Mouse (Mus musculus) leukemia stem cell, adult 10-12 weeks (primary cell): ENCODE data around the gene Sprr2d. TPM values are rescaled to one million over a fixed set of nuclear protein-coding genes. Genes with fewer than 3 reads are reported as not detected.

Source experiments
- polyA plus RNA-seq: library from polyadenylated mRNA; stranded (reverse); fragments of >175 nt; gene quantifications from 2 replicates; pipeline ENCODE4 v1.2.3, GENCODE M21; 2012; ENCODE audit warnings: low replicate concordance

Gene Sprr2d
- polyA plus RNA-seq: not detected in 2 replicates

DNA sequence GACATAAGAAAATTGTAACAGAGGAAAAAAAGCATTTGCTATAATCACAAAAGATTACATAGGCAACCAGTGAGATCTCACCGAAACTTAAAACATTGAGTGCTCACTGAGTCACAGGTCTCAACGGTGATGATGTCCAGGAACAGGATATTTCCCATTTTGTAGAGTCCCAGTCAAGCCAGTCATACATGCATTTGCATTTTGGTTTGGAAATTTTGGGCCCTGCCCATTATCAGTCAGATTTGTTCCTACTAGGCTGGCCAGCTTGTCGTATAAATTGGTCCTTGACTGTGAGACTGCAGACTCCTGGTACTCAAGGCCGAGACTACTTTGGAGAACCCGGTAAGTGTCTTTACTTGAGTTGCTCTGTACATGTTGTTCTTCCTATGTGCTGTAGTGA is at the start of gene Sprr2d:
TSS of gene Sprr2d (plus strand) at position 301 of the 400 bp plus-strand sequence.

DNA sequence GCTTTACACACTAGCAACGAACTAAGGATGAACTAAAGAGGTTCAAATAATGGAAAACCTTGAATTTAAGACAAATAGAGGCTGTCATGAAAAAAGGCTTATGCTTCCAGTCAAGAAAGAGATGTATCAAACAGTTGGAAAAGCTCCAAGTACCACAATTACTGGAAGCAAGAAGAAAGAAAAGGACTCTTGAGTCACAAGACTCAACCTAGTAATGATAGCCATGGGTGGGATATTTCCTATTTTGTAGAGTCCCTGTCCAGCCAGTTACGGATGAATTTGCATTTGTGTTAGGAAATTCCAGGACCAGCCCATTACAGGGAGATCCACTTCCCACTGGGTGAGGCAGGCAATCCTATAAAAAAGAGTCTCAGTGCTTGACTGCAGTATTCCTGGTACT is 22.6 kb upstream of the Sprr2d start, which contains the start of gene Sprr2b:
TSS of gene Sprr2b (plus strand) at position 301 of the 400 bp plus-strand sequence.

DNA sequence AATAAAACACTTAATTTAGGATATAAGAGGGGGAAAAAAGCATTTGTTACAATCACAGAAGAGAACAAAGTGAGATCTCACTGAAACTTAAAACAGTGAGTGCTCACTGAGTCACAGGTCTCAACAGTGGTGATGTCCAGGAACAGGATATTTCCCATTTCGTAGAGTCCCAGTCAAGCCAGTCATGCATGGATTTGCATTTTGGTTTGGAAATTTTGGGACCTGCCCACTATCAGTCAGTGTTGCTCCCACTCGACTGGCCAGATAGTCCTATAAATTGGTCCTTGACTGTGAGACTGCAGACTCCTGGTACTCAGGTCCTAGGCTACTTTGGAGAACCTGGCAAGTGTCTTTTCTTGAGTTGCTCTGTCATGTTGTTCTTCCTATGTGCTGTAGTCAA is 12.9 kb downstream of the Sprr2d start, which contains the start of gene Sprr2e:
TSS of gene Sprr2e (plus strand) at position 301 of the 400 bp plus-strand sequence.

GRCm38 (mm10) chr3:92364887-92365286 is 25.9 kb downstream of the Sprr2d start, which contains the start of gene Sprr2f:
TSS of gene Sprr2f (plus strand) at chr3:92365187.

GRCm38 (mm10) chr3:92385385-92385784 is 46.4 kb downstream of the Sprr2d start, which contains the start of gene Sprr2h:
TSS of gene Sprr2h (plus strand) at chr3:92385685.

Other genes starting within 250 kb of the Sprr2d start
- not detected in 2 replicates for gene Prr9, start 215.2 kb upstream of the Sprr2d start, polyA plus RNA-seq
- gene Lelp1, start 196.4 kb upstream of the Sprr2d start, polyA plus RNA-seq: not detected in 2 replicates
- not detected in 2 replicates for gene Sprr2a1, start 123.3 kb upstream of the Sprr2d start, polyA plus RNA-seq
- gene Sprr2a2, start 123.2 kb upstream of the Sprr2d start, polyA plus RNA-seq: not detected in 2 replicates
- gene Sprr2a3, start 53.7 kb upstream of the Sprr2d start, polyA plus RNA-seq: not detected in 2 replicates
- not detected in 2 replicates for gene Sprr2b, start 22.5 kb upstream of the Sprr2d start, polyA plus RNA-seq
- gene Sprr2e, start 13.0 kb downstream of the Sprr2d start, polyA plus RNA-seq: not detected in 2 replicates
- gene Sprr2f, start 26.0 kb downstream of the Sprr2d start, polyA plus RNA-seq: not detected in 2 replicates
- gene Sprr2h, start 46.5 kb downstream of the Sprr2d start, polyA plus RNA-seq: not detected in 2 replicates
- gene Sprr2i, start 68.9 kb downstream of the Sprr2d start, polyA plus RNA-seq: not detected in 2 replicates
- not detected in 2 replicates for gene Sprr2j-ps, start 78.9 kb downstream of the Sprr2d start, polyA plus RNA-seq
- 16.3 and 26.7 TPM in 2 replicates for gene Gm9774, start 90.3 kb downstream of the Sprr2d start, polyA plus RNA-seq
- not detected in 2 replicates for gene Sprr2k, start 93.4 kb downstream of the Sprr2d start, polyA plus RNA-seq
- gene Sprr1b, start 99.6 kb downstream of the Sprr2d start, polyA plus RNA-seq: not detected in 2 replicates
- not detected in 2 replicates for gene Sprr3, start 119.6 kb downstream of the Sprr2d start, polyA plus RNA-seq
- gene Sprr1a, start 146.8 kb downstream of the Sprr2d start, polyA plus RNA-seq: not detected in 2 replicates
- not detected in 2 replicates for gene Sprr4, start 161.4 kb downstream of the Sprr2d start, polyA plus RNA-seq
- gene 2310046K23Rik, start 195.4 kb downstream of the Sprr2d start, polyA plus RNA-seq: not detected in 2 replicates
- gene Ivl, start 234.6 kb downstream of the Sprr2d start, polyA plus RNA-seq: not detected in 2 replicates
- not detected in 2 replicates for gene Smcp, start 249.9 kb downstream of the Sprr2d start, polyA plus RNA-seq